Mouse (Mus musculus) G1E (cell line): ENCODE results near the gene Med23. TPM values are rescaled to one million over a fixed set of nuclear protein-coding genes. Genes with fewer than 3 reads are reported as not detected.

Source experiments
- ATAC-seq: 2 replicates; pipeline ENCODE4 v1.8.0; 2016; ENCODE audit warnings: mild to moderate bottlenecking; ENCODE audit not compliant: insufficient number of reproducible peaks, poor library complexity, low FRiP score, severe bottlenecking; ENCODE audit errors: extremely low read depth
- DNase-seq: peaks from one replicate; pipeline ENCODE4 v3.0.0; 2012; ENCODE audit warnings: low spot score
- H3K27me3 ChIP-seq: 2 replicates; pipeline ENCODE4 v1.6.1; 2012; ENCODE audit warnings: mild to moderate bottlenecking, low read length, inconsistent platforms; ENCODE audit not compliant: insufficient read depth
- H3K36me3 ChIP-seq: replicated peaks from 2 replicates; pipeline ENCODE3; 2012; ENCODE audit warnings: mild to moderate bottlenecking, inconsistent platforms
- H3K4me1 ChIP-seq: 2 replicates; pipeline ENCODE4 v1.6.1; 2012; ENCODE audit warnings: low read depth, low read length, inconsistent platforms, mixed read lengths; ENCODE audit not compliant: insufficient read depth
- H3K4me3 ChIP-seq: 2 replicates; pipeline ENCODE4 v1.5.1; 2012; ENCODE audit warnings: low read depth, mild to moderate bottlenecking, inconsistent platforms, low read length, moderate library complexity, mixed read lengths
- H3K9me3 ChIP-seq: replicated peaks from 2 replicates; pipeline ENCODE4 v1.6.1; 2012; ENCODE audit warnings: inconsistent platforms
- CTCF ChIP-seq: IDR thresholded peaks from 2 replicates; pipeline ENCODE4 v1.5.1; 2012; ENCODE audit warnings: low read depth, low read length, inconsistent platforms, mixed read lengths
- GATA1 ChIP-seq: IDR thresholded peaks from 2 replicates; pipeline ENCODE4 v1.6.1; 2012; ENCODE audit warnings: borderline replicate concordance, low read length, inconsistent platforms, mixed read lengths
- GATA2 ChIP-seq: IDR thresholded peaks from 2 replicates; pipeline ENCODE4 v1.6.1; 2012; ENCODE audit warnings: low read depth, low read length, inconsistent platforms, borderline replicate concordance
- POLR2AphosphoS5 ChIP-seq: IDR thresholded peaks from 2 replicates; pipeline ENCODE4 v1.6.1; 2012; ENCODE audit warnings: low read depth, low read length, inconsistent platforms; ENCODE audit not compliant: insufficient replicate concordance
- TAL1 ChIP-seq: conservative IDR thresholded peaks from 2 replicates; pipeline ENCODE4 v1.6.1; 2012; ENCODE audit warnings: low read depth, low read length, inconsistent platforms, mixed read lengths
- polyA plus RNA-seq: library from polyadenylated mRNA; stranded (reverse); fragments of >175 nt; gene quantifications from 2 replicates; pipeline ENCODE4 v1.2.3, GENCODE M21; 2012
- total RNA-seq, 2 experiments: library from RNA; stranded (forward) in 1 of 2; stranded (reverse) in 1 of 2; fragments of 200-1000 nt in 1 of 2; fragments of >200 nt in 1 of 2; fragmentation: Nextera tagmentation in 1 of 2; gene quantifications; 2 replicates each; pipeline ENCODE4 v1.2.3; 2014 to 2017

Med23 gene
- total and polyA plus RNA-seq, 3 experiments = 13.7 to 48.9 (median 30.0) TPM

GRCm38 (mm10) chr10:24824621-24825020 lies 45.2 kb upstream of the Med23 start:
- 0 out of 2 replicates have a peak, but pooled peaks cover 3% of the 10 kb centered on the region for H3K27me3 ChIP-seq
- peaks cover 41% of the 10 kb centered on the region for H3K4me1 ChIP-seq
- TF ChIP-seq POLR2AphosphoS5 (no peak), GATA1 (no peak), GATA2 (no peak), CTCF (no peak), TAL1 (no peak)
- no peaks in the 10 kb centered on the region for H3K36me3 ChIP-seq
- H3K4me3 ChIP-seq = no peak overlapping the region
- DNase-seq = no peak
- no peak for ATAC-seq
- H3K9me3 ChIP-seq = no peaks in the 10 kb centered on the region

GRCm38 (mm10) chr10:24825456-24826081 lies 44.2 kb upstream of the Med23 start:
- TF ChIP-seq POLR2AphosphoS5 (no peak), GATA2 (no peak), CTCF (no peak), TAL1 (no peak), GATA1 (no peak)

GRCm38 (mm10) chr10:24826130-24826529 lies 43.7 kb upstream of the Med23 start:
- no peak for DNase-seq
- no peak overlapping the region for H3K4me3 ChIP-seq
- H3K36me3 ChIP-seq = no peaks in the 10 kb centered on the region
- ATAC-seq = no peak
- H3K4me1 ChIP-seq = peaks cover 34% of the 10 kb centered on the region
- no peaks in the 10 kb centered on the region for H3K9me3 ChIP-seq
- no peak for TF ChIP-seq GATA2
- TF ChIP-seq GATA1 = no peak
- no peak for TF ChIP-seq CTCF
- TF ChIP-seq POLR2AphosphoS5 = no peak
- no peak for TF ChIP-seq TAL1
- H3K27me3 ChIP-seq = 0 out of 2 replicates have a peak, but pooled peaks cover 3% of the 10 kb centered on the region

More at GRCm38 (mm10) chr10:24825456-24826081, 44.2 kb upstream of the Med23 start:
- ATAC-seq (no peak), DNase-seq (no peak)
- Histone ChIP-seq H3K4me3 (no peak overlapping the region), H3K9me3 (no peaks in the 10 kb centered on the region), H3K36me3 (no peaks in the 10 kb centered on the region), H3K4me1 (peaks cover 38% of the 10 kb centered on the region), H3K27me3 (0 out of 2 replicates have a peak, but pooled peaks cover 3% of the 10 kb centered on the region)

GRCm38 (mm10) chr10:24828136-24828535 lies 41.6 kb upstream of the Med23 start:
- Histone ChIP-seq H3K4me1 (peaks cover 23% of the 10 kb centered on the region), H3K27me3 (0 out of 2 replicates have a peak, but pooled peaks cover 3% of the 10 kb centered on the region), H3K9me3 (no peaks in the 10 kb centered on the region), H3K36me3 (no peaks in the 10 kb centered on the region), H3K4me3 (no peak overlapping the region)
- no peak for TF ChIP-seq GATA2
- TF ChIP-seq CTCF = no peak
- no peak for TF ChIP-seq GATA1
- TF ChIP-seq TAL1 = no peak
- TF ChIP-seq POLR2AphosphoS5 = no peak
- no peak for ATAC-seq
- DNase-seq = no peak

GRCm38 (mm10) chr10:24830448-24830847 lies 39.3 kb upstream of the Med23 start:
- no peak overlapping the region for H3K4me3 ChIP-seq
- H3K27me3 ChIP-seq = 0 out of 2 replicates have a peak, but pooled peaks cover 3% of the 10 kb centered on the region
- TF ChIP-seq GATA1 (no peak), POLR2AphosphoS5 (no peak), TAL1 (no peak), GATA2 (no peak), CTCF (no peak)
- no peaks in the 10 kb centered on the region for H3K9me3 ChIP-seq
- DNase-seq (no peak), ATAC-seq (no peak)
- peaks cover 7% of the 10 kb centered on the region; the same call in 1 of the 2 replicates for H3K4me1 ChIP-seq
- no peaks in the 10 kb centered on the region for H3K36me3 ChIP-seq

GRCm38 (mm10) chr10:24831377-24832095 lies 38.2 kb upstream of the Med23 start:
- peaks cover 3% of the 10 kb centered on the region; the same call in 1 of the 2 replicates for H3K4me1 ChIP-seq
- H3K27me3 ChIP-seq = 0 out of 2 replicates have a peak, but pooled peaks cover 3% of the 10 kb centered on the region
- no peak for TF ChIP-seq POLR2AphosphoS5
- no peak for TF ChIP-seq CTCF
- no peak for TF ChIP-seq GATA2
- H3K9me3 ChIP-seq = peaks cover 7% of the 10 kb centered on the region
- no peak for ATAC-seq
- H3K36me3 ChIP-seq = no peaks in the 10 kb centered on the region
- H3K4me3 ChIP-seq = no peak overlapping the region
- DNase-seq = no peak
